Mouse (Mus musculus): ENCODE results near the gene Myrip.

The Myrip gene

DNA sequence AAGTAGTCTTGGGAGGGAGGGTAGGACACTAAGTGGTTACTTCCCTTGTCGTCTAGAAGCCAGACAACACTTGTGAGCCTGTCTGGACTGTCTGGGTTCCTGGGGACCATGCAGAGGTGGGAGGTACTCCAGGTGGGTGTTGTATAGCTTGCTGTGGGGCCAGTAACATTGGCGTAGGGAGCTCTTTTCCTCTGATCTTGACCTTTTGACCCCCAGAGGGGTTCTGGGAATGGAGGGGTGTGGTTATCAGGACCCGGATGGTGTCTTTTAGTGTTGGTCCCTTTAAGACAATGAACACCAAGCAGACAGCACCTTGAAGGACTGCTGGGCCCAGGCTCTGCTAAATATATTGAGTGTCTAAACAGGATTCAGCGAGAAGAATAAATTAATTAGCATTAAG, 36.9 kb downstream of the Myrip start:
- no peak for DNase-seq (ENCODE audit: low read depth, low spot score)

DNA sequence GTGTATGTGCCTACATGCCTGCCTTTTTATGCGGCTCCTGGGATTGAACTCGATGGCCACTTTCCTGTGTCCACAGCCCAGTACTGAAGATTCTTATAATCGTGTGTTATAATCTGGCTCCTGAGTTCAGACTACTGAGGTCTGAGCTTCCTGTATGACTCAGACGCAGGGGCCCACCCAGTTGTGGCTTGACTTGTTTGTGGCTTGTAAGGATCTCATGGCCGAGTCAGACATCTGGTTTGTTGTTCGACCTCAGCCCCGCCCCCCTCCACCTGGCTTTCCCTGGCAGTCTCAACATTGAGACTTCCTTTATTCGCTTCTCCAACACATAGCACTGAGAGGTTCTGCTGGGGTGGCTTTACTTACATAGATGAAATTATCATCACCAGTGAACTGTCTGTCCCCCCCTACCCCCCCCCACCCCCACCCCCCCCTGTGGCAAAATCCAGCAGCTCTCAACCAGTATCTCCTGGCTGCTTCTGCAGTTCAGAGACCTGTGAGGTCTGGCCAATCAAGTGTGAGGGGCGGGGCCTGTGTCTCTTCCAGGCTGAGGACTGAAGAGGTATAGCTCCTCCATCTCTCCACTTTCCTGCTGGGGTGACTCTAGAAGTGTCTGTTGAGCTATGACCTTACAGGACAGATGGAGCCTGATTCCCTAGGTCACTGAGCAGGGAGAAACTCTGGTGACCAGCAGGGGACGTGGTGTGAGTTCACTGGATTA, 38.8 kb downstream of the Myrip start:
- peak; percentile 78 for DNase-seq (ENCODE audit: low read depth, low spot score)

DNA sequence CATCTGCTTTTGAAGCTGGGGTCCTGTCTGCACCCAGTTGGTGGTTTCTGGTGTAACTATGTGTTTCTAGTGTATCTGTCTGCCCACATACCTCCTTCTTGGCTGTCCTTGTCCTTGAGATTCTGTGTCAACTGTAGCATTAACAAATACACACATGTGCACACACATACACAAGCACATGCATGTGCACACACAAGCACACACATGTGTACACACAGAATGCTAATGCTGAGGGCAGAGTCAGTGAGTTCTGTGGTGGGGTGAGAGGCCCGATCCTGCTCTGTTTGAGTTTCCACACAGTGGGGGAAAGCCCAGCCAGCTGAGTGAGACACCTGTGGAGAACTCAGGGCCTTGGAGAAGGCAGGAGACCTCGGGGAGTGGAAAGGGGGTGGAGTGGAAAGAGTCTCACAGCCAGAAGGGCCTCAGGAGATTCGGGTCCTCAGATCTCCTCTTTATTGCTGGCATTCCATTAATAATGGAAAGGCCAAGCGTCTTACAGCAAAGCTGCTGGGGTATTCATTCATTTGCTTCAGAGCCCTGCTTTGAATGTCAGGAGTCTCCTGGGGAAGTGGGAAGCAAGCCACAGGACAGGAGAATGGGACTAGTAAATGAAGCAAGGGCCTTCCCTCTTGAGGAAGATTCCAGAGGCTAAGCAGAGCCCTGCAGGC, 41.9 kb downstream of the Myrip start:
- DNase-seq (ENCODE audit: low read depth, low spot score) = no peak

DNA sequence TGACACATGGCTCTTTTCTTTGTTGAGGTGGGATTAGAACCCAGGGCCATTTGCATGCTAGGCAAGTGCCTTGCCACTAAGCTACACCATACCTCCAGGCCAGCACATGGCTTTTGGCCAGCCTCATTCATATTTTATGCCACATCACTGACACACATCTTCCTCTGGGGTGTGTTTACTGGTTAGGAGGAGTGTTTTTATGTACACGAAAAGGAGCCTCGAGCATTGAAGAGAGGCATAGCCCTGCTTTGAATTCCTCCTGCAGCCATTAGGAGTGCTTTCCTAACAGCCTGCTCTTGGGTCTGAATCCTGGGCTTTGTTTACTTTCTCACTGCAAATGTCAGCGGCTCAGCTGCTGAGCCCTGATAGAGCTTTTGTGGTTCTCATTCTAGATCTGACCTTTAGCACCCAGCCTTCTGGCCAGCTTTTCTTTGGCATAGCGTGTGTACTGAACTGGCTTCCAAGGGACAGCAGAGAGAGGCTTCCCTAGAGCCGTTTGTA, 44.4 kb downstream of the Myrip start:
- DNase-seq (ENCODE audit: low read depth, low spot score) = no peak

DNA sequence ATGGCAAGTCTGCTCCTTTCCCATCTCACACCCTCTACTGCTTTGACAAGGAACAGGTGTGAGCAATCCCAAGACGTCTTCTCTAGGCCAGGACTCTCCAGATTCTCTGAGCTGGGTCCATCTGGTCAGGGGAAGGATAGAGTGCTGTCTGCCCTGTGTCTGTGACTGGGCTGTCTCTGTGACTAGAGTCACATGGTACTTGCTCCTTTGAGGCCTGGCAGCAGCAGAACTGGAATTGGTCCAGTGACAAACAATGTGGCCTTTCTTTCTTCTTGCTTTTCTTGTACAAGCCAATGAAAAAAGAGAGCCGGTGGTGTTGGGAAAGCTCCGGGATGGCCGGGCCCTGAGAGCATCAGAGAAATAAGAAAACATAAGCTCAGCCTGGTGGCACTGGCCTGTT, 47.8 kb downstream of the Myrip start:
- DNase-seq (ENCODE audit: low read depth, low spot score) = no peak

DNA sequence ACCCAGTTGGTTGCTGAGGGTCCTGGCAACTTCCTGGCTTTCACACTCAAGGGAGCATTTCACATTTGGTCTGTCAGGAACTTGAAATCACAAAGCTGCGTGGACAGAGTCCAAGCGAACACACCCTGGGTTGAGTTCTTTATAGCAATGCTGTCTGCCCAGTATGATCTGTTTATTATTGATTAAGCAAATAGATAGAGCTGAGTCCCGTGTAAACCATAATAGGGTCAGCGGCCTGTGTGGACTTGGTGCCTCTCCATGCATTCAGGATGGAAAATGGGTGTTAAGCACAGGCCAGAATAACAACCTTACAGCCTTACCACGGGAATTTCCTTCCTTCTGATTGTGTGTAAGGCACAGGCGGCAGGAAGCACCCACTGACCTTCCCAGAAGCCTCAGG, 49.0 kb downstream of the Myrip start:
- DNase-seq (ENCODE audit: low read depth, low spot score) = no peak

DNA sequence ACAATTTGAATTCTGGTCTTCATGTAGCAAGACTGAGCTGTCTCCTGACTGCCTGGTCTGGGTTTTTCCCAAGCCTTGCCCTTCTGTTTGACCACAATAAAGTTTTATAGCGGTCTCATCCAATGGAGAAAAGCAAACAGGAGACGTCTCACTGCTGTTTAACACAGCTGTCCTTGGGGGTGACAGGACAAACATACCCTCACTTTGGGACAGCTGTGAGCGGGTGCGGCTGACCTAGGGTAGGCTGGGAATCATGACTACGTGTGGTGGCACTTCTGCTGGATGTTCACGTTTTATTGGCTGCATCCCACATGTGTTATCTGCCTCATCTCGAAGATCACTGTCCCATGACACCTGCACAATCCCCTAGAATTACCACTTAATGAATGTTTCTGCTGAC, 49.7 kb downstream of the Myrip start:
- no peak for DNase-seq (ENCODE audit: low read depth, low spot score)

DNA sequence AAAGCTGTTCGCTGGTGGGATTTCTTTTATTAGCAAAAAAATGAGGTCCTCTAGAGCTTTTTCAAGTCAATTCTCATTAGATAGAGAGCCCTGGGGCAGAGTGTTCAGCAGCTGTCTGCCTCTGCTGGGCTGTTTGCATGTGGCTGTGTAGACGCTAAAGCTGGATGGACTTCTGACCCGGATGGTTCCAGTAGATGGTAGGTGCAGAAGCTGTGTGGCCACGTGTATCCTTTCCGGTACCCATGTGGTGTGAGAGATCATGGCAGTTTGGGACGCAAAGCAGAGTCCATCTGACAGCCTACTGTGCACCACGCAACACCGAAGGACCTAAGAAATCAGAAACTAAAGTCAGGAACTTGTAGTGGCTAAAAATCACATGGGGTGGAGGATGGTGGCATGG, 50.2 kb downstream of the Myrip start:
- DNase-seq (ENCODE audit: low read depth, low spot score) = no peak

DNA sequence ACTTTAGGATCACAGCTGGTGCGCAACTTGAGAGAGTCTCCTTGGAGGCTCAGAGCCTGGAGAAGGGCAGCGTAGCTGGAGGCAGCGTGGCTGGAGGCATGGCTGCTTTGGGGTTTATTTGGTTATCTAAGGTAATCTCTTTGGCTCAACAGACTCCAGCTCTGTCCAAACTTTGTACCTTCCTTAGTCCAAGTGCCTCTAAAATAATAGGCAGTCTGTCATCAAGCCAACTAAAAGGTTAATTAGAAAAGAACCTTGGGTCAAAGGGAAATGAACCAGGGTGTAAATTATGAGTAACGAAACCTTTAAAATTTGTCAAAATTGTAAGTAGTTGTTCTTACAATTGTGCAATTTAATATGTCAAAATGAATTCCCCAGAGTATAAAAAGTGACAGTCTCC, 51.7 kb downstream of the Myrip start:
- DNase-seq (ENCODE audit: low read depth, low spot score) = no peak

DNA sequence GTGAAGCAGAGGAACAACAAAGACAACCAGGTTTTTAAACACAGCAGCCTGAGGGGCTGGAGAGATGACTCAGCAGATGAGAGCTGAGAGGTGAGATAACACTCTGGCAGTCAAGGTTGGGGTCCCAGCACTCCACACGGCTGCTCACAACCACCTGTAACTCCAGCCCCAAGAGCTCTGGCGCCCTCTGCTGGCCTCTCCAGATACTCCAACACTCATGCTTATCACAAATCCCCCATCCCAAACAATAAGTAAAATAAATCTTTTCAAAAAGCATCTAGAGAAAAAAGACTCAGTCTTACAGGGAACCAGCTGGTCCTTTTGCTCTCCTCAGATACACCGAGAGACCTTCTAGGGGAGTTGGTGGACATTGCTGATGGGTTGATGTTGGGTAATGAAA, 52.7 kb downstream of the Myrip start:
- peak; percentile 12 for DNase-seq (ENCODE audit: low read depth, low spot score)

DNA sequence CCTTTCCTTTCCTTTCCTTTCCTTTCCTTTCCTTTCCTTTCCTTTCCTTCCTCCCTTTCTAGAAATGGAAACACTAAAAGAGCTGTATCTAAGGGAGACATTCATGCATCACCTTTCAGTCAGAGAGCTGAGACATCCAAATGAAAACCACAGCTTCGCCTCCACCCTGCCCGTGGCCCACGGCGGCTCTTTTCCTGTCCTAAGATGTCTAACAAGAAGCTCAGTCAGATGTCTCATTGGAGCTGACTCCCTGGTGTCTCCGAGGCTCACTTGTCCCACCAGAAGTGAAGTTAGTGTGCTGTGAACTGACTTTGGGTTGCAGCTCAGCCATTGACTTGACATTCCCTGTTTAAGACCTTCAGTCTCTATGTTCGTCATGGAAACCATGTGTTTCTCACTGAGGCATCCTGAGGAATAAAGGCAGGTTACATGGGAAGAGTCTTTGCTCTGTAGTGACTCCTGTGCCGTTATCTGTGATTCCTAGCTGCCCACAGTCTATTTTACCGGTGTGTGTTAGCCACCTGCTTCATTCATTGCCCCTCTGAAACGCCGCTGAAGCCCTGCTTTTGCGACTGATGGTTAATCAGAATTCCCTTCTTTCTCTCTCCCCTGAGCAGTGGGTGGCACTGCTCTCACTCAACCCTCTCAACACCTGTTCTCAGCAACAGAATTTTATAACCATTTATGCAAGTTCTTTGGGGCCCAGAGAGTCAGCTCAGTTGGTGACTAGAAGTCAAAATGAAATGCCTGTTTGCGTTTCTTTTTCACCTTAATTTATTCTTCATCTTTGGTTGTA, 53.4 kb downstream of the Myrip start:
- no peak for DNase-seq (ENCODE audit: low read depth, low spot score)

DNA sequence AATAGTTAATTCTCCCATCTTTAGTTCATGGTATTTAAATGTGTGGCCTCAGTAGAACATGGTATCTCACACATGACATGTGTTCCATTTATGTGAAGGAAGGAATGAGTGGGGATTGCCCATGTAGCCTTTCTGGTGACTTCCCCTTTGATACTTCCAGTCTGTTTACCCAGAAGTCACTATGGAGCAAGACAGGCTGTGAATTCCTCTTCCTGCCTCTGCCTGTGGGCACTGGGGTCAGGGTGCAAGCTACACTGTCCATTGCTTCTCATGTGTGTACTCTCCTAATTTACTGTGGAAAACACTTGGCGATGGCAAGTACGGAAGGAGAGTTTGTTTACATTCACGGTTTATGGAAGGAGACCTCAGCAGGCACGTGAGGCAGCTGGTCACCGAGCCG, 55.2 kb downstream of the Myrip start:
- DNase-seq (ENCODE audit: low read depth, low spot score) = no peak

DNA sequence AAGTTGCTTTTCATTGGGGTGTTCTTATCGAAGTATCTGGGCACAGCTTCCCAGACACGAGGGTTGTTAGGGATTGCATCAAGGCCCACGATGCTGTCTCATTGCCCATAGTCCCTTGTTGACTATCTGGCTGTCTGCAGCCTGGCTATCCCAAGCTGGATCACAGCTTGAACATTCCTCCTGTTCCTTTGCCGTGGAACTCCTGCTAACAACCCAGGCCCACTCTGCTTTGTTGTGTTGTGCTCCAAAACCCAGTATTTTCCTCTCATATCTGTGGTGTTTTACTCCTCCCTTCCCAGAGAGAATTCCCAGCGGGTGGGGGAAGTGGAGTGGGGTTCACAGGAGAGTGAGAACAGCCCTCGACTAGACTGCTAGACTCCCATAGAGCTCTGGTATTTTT, 56.7 kb downstream of the Myrip start:
- DNase-seq (ENCODE audit: low read depth, low spot score) = no peak

DNA sequence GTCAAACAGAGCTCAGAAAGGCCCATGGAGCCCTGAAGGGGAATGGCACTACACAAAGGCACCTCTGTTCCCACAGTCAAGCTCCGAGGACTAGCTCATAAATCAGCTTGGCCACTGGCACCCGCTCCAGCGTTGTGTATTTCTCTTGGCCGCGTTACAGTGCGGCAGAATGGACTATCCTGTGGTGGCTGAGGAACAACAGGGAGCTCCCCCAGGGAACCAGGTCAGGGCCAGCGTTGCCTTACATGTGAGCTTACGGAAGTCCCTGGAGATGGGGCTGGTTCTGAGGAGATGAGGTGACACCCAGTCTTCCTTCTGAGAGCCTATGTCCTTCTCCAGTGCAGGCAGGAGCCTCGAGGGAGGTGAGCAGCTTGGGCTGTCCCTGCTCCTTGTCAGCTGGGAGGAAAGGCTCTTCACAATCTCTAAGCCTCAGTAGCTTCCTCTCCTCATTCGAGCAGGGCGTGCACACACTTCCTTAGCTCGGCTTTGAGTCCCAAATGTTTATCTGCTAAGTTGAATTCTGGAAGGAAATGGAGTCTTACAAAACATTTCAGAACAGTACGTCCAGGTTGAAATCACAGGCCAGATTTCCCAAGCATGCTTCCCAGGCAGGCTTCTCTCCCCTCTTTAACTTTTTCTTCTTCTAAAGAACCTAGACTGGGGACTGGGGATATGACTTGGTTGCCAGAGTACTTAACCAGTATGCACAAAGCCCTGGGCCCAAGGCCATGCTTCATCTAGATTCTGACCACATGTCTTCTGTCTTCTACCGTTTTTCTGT, 59.3 kb downstream of the Myrip start:
- no peak for DNase-seq (ENCODE audit: low read depth, low spot score)

DNA sequence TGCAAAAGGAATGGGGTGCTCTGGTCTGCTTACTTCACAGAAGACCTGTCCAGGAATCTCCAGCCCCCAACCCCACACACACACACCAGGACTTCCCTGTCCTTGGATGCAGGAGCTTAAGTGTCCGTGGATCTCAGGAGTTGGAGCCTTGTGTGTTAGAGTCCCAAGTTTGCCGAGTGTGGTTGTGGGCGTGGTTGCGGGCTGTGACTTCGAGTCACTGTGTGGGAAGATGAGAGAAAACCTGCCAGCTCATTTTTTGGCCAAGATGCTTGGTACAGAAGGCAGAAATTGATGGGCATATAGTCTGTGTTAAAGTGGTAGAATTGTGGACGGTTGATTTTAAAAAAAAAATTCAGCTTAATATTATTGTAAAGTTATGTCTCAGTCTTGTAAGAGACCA, 60.3 kb downstream of the Myrip start:
- no peak for DNase-seq (ENCODE audit: low read depth, low spot score)

DNA sequence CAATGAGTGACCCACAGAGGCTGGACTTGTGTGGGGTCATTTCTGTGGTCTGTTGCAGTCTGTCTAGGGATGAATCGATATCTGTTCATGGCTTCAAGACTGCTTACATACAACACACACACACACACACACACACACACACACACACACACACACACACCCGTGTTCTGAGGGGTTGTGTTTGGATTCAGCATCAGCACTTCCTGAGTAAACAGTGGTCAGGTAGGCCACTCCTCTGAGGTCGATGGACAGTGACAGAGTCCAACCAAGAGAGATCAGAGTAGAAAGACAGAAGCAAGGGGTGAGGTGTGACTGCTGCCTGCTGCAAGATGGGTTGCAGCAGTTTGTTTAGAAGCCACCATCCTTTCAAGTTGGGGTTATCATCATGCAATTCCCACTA, 61.4 kb downstream of the Myrip start:
- no peak for DNase-seq (ENCODE audit: low read depth, low spot score)

DNA sequence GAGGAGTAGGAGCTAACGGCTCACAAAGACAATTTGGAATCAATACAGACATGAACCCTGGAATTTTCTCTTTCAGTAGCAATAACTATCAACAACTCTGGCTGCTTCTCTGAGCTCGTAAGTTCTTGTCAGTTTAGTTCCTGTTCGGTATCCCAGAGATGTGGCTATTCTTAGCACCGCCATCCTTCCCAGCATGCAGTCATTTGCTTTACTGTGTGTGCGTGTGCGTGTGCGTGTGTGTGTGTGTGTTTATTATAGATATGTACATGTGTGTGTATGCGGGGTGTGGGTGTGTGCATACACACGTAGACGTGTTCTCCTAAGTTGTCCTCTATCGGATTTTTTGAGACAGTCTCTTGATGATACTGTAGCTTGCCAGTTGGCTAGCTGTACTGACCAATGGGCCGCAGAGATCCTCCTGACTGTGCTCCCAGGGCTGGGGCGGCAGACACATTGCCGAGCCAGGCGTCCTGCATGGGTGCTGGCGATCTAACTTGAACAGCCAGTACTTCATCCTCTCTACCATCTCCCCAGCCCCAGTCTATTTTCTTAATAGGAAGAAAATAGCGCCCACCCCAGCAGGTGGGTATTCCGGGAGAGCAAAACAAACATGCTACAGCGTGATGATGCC, 63.5 kb downstream of the Myrip start:
- no peak for DNase-seq (ENCODE audit: low read depth, low spot score)

DNA sequence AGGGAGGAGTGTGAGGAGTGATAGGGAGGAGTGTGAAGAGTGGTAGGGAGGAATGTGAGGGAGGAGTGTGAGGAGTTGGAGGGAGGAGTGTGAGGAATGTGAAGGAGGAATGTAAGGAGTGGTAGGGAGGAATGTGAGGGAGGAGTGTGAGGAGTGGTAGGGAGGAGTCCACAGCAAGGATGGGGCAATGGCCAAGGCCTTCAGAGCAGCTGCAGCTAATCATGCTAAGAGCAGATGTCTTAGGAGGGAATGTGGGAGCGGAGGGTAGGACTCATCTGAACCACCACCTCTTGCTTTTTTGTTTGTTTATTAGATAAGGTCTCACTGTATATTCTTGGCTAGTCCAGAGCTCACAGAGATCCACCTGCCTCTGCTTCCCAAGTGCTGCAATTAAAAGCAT, 66.2 kb downstream of the Myrip start:
- DNase-seq (ENCODE audit: low read depth, low spot score) = no peak

DNA sequence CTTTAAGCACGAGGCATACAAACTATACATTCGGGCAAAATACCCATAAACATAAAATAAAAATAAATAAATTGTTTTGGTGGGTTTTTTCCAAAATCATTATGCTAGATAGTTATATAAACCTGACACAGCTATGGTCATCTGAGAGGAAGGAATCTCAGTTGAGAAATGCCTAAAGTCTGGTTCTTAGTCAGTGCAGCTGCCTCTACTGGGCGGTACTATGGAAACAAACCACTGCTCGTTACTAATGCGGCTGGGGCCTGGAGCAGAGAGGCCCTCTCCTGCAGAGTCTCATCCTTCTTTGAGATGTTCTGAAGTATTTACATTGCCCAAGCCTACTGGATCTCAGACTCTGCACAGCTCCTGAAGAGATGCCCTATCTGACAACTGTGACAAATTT, 70.3 kb downstream of the Myrip start:
- no peak for DNase-seq (ENCODE audit: low read depth, low spot score)

DNA sequence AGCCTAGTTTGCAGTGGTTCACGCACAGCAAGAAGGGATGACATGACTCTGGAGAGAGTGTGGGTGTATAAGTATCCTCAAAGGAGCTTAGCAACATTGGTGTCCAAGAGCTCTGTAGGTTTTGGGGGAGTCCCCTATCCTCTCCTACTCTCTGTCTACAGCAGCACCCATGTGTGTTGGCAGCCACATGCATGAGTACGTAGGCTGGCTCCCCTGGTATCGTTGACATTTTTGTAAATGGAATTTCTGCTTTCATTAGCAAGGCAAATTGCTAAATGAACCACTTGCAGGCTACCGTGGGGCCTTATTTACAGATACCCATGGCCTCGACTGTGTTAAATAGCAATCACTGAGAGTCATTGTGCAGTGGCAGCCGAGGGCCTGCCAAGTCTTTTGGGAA, 71.0 kb downstream of the Myrip start:
- no peak for DNase-seq (ENCODE audit: low read depth, low spot score)

DNA sequence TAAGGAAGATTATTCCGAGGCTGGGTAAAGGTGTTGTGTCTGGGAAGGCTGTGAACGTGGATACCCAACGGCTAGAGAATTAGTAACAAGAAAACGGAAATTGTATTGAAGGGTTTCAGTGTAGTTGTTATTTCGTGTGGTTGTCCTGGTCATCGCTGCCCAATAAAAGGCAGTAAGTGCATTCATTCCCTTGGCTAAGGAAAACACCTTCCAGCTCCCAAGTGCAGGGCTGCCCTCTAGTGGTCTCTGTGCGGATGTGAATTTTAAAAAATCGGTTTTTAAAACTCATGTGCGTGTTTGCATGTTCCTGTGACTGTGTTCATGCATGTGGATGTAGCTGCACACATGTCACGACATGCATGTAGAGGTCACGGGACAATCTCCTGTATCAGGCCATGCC, 76.4 kb downstream of the Myrip start:
- DNase-seq (ENCODE audit: low read depth, low spot score) = peak; percentile 65
